Mouse (Mus musculus) cerebellum, adult 8-10 months (tissue): ENCODE results near the gene Hist1h2ag.
"Not testable (repeated sequence)": the region's sequence is repeated elsewhere in the genome, so short reads cannot be mapped to it uniquely, and the experiment has no call there.

Experiments used
- DNase-seq: peaks from one replicate; pipeline ENCODE4 v3.0.0; 2022

Hist1h2ag gene

GRCm38 (mm10) chr13:22042568-22043502, at the start of gene Hist1h2ag, which contains the start of gene Hist1h2bj:
Gene Hist1h2ag, minus strand, starts transcription at chr13:22042944.
Gene Hist1h2bj, plus strand, starts transcription at chr13:22043214.
- DNase-seq, result peak; percentile 88

DNA sequence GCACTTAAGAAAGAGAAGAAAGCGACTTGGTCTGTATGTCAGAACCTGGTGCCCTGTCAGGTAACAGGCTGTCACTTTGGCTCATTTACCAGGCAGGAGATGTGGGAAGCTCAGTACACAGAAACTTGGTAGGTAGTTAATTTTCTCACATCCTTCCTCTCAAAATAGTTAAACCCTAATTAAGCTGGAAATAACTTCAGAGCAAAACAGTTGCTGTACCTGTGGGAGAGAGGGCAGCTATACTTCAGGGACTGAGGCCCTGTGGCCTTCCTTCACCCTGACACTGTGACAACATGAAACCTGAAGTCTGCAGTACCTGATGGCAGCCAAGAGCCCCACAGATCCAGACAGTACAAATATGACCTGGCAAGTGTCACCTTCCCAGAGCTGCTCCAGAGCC, 41.4 kb upstream of the Hist1h2ag start, which contains the start of gene Vmn1r188:
Gene Vmn1r188, plus strand, starts transcription at position 301 of the 400 bp plus-strand sequence.
- not testable (repeated sequence) for DNase-seq

GRCm38 (mm10) chr13:22063468-22063867, 20.7 kb upstream of the Hist1h2ag start:
- DNase-seq, result no peak

GRCm38 (mm10) chr13:22061422-22061821, 18.7 kb upstream of the Hist1h2ag start:
- DNase-seq, result no peak

DNA sequence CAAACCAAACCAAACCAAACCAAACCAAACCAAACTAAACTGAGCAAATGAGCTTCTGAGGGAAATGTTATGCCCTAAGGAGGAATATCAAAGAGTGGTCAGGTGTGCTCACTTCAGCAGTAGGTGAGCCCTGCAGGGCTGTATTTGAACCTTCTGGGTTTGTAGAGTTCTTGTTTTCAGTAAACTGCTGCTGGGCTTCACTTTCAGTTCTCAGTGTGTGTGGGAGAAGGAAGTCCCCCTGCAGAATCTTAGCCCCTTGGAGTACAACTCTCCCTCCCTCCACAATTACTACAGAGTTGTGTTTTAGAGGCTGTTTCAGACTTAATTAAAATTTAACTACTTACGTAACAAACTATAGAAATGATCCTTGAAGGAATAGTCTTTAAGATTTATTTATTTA, 11.0 kb upstream of the Hist1h2ag start:
- DNase-seq, result no peak

DNA sequence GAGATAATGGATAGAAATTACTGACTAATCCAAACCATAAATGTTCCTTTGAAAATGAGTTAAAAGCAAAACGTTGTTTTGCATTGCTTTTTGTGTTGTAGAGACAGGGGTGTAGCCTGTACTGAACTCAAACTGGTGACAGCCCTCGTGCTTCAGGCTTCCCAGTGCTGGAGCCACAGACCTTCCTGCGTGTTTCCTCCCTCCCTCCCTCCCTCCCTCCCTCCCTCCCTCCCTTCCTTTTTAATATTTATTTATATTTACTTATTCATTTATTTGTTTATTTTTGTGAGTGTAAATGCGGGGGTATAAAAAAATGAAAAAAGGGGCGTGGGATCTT, 8.7 kb upstream of the Hist1h2ag start:
- no peak for DNase-seq

DNA sequence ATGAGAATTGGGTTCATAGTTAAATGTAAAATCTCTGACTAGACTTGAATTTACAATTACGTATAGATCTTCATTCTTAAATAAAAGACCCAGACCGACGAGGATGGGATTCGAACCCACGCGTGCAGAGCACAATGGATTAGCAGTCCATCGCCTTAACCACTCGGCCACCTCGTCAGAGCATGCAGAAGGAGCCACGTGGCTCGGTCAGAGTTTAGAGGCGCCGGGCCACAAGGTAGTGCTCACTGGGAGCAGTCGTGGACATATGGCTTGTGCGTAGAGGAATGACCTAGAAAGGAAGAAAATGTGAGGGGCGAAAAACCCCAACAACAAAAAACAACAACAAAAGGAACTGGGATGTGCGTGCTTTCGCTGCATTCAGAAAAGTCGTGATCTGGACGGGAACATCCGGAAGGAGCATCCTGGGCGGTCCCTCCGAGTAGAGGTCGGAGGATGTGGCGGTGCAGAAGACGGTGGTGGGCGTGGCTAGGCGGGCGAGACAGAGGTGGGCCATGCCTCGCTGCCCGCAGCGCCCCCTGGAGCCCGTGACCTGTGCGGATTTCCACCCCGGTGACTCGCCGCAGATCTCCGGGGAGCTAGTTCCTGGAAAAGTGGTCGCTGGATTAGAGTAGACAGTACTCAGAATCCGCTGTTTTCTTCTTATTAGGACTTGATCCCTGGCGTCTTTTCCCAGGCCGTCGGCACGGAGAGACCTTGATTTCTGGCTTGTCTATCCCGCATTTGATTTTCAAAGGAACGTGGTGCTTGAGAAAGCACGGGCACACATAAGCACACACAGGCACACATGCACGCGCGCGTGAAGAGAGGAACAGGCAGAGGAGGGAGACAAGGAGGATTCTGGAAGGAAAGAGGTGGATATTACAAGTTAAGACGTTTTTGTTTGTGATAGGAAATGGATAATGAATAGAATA, 8.1 kb upstream of the Hist1h2ag start:
- peak; percentile 63 for DNase-seq

DNA sequence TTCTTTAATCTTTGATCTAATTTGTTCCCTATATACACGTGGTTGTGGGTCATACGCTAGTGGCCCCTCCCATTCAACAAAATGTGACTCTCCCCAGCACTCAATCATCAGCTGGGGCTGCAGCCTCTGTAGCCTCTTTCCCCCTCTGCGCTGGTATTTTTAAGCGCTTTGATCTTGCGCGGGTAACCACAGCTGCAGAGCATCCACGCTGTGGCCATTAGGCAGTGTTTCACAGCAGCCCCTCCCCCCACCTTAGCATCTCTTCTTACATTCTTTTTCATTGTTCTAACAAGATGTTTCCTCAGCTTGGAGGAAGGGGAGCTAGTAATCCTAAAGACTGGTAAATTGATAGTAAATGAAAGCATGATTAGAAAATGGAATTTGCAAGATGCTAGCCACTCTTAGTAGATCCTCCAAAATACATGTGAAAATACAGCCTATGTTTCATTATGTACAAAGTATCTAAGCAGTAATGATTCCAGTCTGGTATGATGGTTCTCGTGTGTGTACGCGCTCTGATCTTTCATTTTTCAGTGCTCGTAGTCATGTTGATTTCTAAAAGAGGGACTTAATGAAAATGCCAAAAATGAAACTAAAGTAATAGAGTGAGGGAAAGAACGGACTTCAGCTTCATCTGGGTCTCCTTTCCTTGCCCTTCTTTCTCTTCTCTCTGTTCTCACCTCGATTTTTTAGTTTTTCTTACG, 7.1 kb upstream of the Hist1h2ag start:
- no peak for DNase-seq

DNA sequence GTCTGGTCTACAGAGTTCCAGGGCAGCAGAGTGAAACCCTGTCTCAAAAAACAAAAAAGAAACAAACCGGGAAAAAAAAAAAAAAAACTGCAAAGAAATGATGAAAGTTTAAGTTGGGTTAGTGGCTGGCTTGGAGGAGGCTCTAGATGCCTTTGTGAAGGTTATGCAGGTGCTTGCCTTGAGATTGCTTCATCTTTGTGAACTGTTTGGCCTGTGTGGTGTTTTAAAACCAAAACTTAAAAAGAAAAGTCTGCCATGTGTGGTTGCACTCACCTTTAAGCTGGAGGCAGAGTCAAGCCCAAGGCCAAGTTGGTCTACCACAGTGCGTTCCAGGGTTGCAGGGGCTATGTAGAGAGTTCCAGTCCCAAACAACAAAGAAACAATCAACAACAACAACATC, 6.3 kb upstream of the Hist1h2ag start:
- DNase-seq, result no peak

- no peak for DNase-seq
These were observed 2.6 kb upstream of the Hist1h2ag start for GRCm38 (mm10) chr13:22045311-22045710.

DNA sequence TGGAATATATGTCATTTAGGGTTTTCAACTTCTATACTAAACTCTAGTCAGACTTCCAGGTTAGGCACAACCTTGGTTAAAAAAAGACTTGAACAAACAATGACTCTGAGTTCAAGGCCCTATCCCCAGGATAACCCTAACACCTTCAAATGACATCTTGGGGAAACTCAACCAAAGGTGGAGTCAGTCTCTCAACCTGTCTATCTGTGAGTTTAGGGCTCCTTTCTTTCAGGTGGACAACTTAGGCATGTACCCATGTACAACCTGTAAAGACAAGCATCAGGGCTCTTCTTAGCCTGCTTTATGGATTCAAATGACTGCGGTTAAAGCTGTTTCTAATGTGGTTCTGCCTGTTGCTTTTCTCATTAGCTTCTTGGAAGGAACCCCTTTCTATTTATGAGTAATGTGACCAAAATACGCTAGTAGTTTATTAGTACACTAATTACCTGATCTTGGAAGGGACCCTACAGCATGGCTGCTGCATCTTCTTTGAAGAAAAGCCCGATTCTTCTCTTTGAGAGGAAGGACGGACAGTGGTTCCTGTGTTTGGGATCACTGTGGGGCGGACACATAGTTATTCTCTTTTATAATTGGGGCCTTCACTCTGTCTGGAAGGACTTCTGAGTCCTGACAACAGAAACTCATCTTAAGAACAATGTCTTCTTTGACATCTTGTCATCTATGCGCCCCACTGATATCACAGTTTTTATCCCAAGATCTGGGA, 1.9 kb upstream of the Hist1h2ag start:
- no peak for DNase-seq

GRCm38 (mm10) chr13:22043503-22044431, 1.0 kb upstream of the Hist1h2ag start:
- no peak for DNase-seq

DNA sequence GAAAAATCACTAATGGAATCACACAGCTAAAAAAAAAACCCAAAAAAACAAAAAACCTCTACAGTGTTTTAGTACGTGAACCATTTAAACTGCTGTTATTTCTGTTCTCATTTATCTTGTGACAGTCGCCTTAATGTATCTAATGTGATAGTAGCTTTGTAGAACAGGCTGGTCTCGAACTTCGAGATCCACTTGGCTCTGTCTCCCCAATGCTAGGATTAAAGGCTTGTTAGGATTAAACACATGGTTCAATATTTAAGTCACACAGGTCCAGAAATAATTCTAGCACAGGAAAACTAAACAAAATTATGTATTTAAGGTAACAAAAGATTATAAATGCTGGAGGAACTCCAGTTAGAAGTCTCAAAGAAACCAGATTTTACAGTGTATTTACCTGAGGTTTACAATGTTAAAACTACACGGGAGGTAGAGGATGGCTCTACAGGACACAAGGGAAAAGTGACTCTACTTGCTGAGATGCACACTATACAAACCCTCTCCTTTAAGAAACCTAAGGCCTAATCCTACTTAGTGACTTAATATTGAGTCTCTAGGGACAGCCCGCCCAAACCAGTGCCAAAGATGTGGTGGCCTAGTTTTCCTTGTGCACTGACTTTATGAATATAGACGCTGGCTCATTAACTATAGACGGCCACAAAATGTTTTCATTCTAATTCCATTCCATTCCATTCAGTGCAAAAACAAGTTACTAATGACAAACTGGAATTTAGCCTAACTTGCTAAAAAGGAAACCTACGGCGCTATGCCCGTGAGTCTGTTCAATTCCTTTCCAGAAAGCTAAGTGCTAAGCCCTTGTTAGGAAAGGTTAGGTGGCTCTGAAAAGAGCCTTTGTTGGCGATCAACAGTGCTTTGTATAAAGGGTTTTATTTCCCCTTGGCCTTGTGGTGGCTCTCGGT, 835 bp downstream of the Hist1h2ag start:
- DNase-seq, result no peak

- peak; percentile 97 for DNase-seq
These were observed 1.6 kb downstream of the Hist1h2ag start, which contains the start of gene Hist1h4i for GRCm38 (mm10) chr13:22041142-22041536. Gene Hist1h4i, minus strand, starts transcription at chr13:22041362.

- no peak for DNase-seq
These were observed 2.1 kb downstream of the Hist1h2ag start for GRCm38 (mm10) chr13:22040464-22041141.

- no peak for DNase-seq
These were observed 2.7 kb downstream of the Hist1h2ag start for GRCm38 (mm10) chr13:22039951-22040463.

DNA sequence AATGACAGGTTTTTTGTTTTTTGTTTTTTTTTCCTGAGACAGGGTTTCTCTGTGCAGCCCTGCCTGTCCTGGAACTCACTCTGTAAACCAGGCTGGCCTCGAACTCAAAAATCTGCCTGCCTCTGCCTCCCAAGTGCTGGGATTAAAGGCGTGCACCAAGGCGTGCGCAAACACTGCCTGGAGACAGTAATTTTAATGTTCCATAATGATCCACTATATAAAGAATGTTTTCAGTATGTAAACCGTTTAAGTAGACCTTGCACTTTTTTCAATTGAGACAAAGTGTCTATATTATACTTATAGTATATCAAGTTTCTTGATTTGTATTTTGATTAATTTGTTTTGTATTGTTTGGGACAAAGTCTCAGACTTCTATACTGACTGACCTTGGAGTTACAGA, 3.4 kb downstream of the Hist1h2ag start:
- DNase-seq, result no peak

DNA sequence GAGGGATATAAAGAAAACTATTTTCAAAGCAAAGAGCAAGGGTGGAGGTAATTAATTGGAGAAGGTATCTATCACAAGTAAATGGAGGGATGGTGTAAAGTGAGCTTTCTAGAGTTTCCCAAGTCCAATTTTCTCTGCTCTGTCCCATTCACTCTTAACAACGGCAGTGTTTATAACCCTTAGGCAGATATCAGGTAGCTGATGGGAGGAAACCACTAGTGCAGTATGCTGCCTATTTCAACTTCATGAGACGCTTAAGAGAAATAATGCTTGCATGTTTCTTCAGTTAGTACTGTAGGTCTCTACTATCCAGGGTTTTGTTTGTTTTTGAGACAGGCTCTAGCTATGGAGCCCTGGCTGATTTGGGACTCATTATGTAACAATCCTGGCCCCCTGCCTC, 5.3 kb downstream of the Hist1h2ag start:
- no peak for DNase-seq

GRCm38 (mm10) chr13:22036986-22037385, 5.8 kb downstream of the Hist1h2ag start:
- no peak for DNase-seq
